ENCODE assay signal across 10 mouse cellular contexts in the genomic region with DNA sequence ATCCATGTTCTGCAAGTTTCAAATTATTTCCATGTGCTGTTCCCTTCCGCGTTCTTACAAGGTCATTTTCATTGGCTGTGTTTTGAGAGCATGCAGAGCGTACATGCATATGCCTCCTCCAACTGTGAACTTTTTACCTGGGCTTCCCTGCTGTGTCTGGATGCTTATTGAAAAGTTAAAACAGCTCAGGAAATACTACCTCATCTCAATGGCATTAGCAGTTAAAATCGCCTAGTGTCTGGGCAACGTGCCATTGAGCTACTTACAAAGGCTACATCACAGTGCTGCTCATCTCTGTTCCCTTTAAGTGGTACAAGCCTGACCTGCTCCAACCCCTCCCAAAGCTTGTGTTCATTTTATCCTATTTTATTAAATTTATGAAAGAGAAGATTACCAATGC.
A peak's percentile ranks its signal among the peaks of the same experiment; 100 is the strongest.
DNase-seq lines count a peak whose midpoint lies in the region; ATAC-seq and TF ChIP-seq lines count a peak whose summit lies in the region.
"Had no signal": no experiment of that assay in that cellular context is flagged by ENCODE, and none has a peak within 500 bp of the region (broad histone marks: within the 10 kb centered on the region; RNA-seq: fewer than 3 reads in every experiment).

No protein-coding gene starts in this region.

- DNase-seq in hindbrain, embryonic 14.5 days (ENCODE audit: low spot score): peak; percentile 36
- DNase-seq in hindbrain, embryonic 11.5 days (ENCODE audit: low spot score): no peak
- DNase-seq in adrenal gland, postnatal 14 days: peak; percentile 55
- peak; percentile 39 for DNase-seq in fibroblast of lung, adult 2 months (ENCODE audit: low read depth)
- peak; percentile 34 to 56 for DNase-seq in kidney, postnatal 4 days
- DNase-seq in layer of hippocampus, adult 2 months (ENCODE audit: low spot score in 2 of 2): no peak
- DNase-seq in liver: no peak
- DNase-seq in spleen, adult 12 weeks (ENCODE audit: low spot score): no peak
- DNase-seq: retina, postnatal 1 day had no signal

- H3K27me3 ChIP-seq in hindbrain, embryonic 14.5 days (ENCODE audit: control insufficient read depth, insufficient read depth, low read length): no peaks in the 10 kb centered on the region
- 0 out of 2 replicates have a peak, but pooled peaks cover 2% of the 10 kb centered on the region for H3K27me3 ChIP-seq in hindbrain, embryonic 11.5 days (ENCODE audit: control insufficient read depth, insufficient read depth, low read length)

- no peak overlapping the region for H3K4me2 ChIP-seq in hindbrain, embryonic 14.5 days (replicated peaks)
- no peak overlapping the region for H3K4me2 ChIP-seq in hindbrain, embryonic 11.5 days (replicated peaks; ENCODE audit: low read depth, low read length)

- H3K27ac ChIP-seq in hindbrain, embryonic 14.5 days: no peak overlapping the region
- H3K27ac ChIP-seq in hindbrain, embryonic 11.5 days (ENCODE audit: low read depth, low read length): no peak overlapping the region
- no peak overlapping the region for H3K27ac ChIP-seq in layer of hippocampus, adult 2 months
- H3K27ac ChIP-seq: liver, embryonic 14.5 days had no signal

- no peak overlapping the region for H3K4me3 ChIP-seq in hindbrain, embryonic 14.5 days (replicated peaks; ENCODE audit: low read length)
- no peak overlapping the region for H3K4me3 ChIP-seq in hindbrain, embryonic 11.5 days (ENCODE audit: low read depth, low read length)
- no peak overlapping the region for H3K4me3 ChIP-seq in layer of hippocampus, adult 2 months

- 63% methylated on average over 5 of the region's 5 CpGs for WGBS in hindbrain, embryonic 14.5 days
- WGBS in hindbrain, embryonic 11.5 days: 66% methylated on average over 5 of the region's 5 CpGs

- no peak for TF ChIP-seq CTCF in layer of hippocampus, adult 2 months (conservative IDR thresholded peaks at IDR 0.05)

- no peak for ATAC-seq in hindbrain, embryonic 14.5 days (ENCODE audit: low FRiP score)
- no peak for ATAC-seq in hindbrain, embryonic 11.5 days (ENCODE audit: low FRiP score)

- H3K9ac ChIP-seq in hindbrain, embryonic 14.5 days: no peak overlapping the region
- H3K9ac ChIP-seq in hindbrain, embryonic 11.5 days (ENCODE audit: low read depth, low read length): no peak overlapping the region
- H3K9ac ChIP-seq: liver, embryonic 14.5 days had no signal

- no peaks in the 10 kb centered on the region for H3K4me1 ChIP-seq in hindbrain, embryonic 14.5 days (replicated peaks; ENCODE audit: control insufficient read depth, insufficient read depth, low read length)
- no peaks in the 10 kb centered on the region for H3K4me1 ChIP-seq in hindbrain, embryonic 11.5 days (replicated peaks; ENCODE audit: control insufficient read depth, insufficient read depth, low read length)

- H3K36me3 ChIP-seq in hindbrain, embryonic 14.5 days (replicated peaks; ENCODE audit: control insufficient read depth, insufficient read depth): no peaks in the 10 kb centered on the region
- no peaks in the 10 kb centered on the region for H3K36me3 ChIP-seq in hindbrain, embryonic 11.5 days (ENCODE audit: control insufficient read depth, insufficient read depth, low read length)

- no peaks in the 10 kb centered on the region for H3K9me3 ChIP-seq in hindbrain, embryonic 14.5 days (ENCODE audit: control insufficient read depth, low read length)
- no peaks in the 10 kb centered on the region for H3K9me3 ChIP-seq in hindbrain, embryonic 11.5 days (ENCODE audit: control insufficient read depth, low read length)

Comparison
In these comparisons a context has a peak if more than half of its experiments do, and no peak if none do; other contexts are left out.
1. DNase-seq: peak in hindbrain, embryonic 14.5 days (single experiment), adrenal gland, postnatal 14 days (single experiment), fibroblast of lung, adult 2 months (single experiment) and kidney, postnatal 4 days (2 of 2); none in hindbrain, embryonic 11.5 days (single experiment), layer of hippocampus, adult 2 months (0 of 2), liver (single experiment) and spleen, adult 12 weeks (single experiment).